Mouse (Mus musculus) gastrocnemius, postnatal 14 days (tissue): ENCODE data around the gene Abhd15. TPM values are rescaled to one million over a fixed set of nuclear protein-coding genes. Genes with fewer than 3 reads are reported as not detected.
"Not testable (repeated sequence)": the region's sequence is repeated elsewhere in the genome, so short reads cannot be mapped to it uniquely, and the experiment has no call there.

Source experiments
- DNase-seq: peaks from one replicate; pipeline ENCODE4 v3.0.0; 2021; ENCODE audit warnings: mixed read lengths
- intact Hi-C: fragments of 180-260 bp; cut with DNase I; formaldehyde crosslinking; loops from one replicate; pipeline ENCODE4 v1.15.1; 2025; ENCODE audit warnings: low total_unique reads
- total RNA-seq, 2 experiments: library from RNA; stranded (reverse); gene quantifications; 2 replicates each; pipeline ENCODE4 v1.2.3; 2021

Abhd15 gene
- total RNA-seq, 2 experiments from 2014 or later, result 0.45 to 0.53 TPM

DNA sequence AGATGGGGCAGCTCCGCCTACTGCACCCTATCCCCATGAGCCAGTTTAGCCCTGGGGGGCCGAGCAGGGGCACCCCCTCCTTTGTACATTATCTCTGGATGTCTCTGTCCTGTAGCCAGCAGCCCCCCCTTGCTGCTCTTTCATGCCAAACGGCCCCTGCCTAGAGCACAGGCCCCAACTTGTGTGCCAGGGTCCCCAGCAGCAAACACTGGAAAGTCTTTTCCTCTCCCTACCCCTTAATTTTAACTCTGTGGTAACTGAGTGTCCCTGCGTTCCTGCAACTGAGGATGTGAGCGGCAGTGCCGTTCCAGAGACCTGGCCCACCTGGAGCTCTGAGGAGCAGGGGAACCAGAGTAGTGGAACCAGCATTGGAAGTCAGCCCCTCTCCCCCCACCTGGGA, 8.0 kb upstream of the Abhd15 start:
- intact Hi-C loops, result loop anchor here (10.0 kb wide), 1 partner anchor 118 kb away; no protein-coding TSS in a partner anchor
- DNase-seq, result no peak

DNA sequence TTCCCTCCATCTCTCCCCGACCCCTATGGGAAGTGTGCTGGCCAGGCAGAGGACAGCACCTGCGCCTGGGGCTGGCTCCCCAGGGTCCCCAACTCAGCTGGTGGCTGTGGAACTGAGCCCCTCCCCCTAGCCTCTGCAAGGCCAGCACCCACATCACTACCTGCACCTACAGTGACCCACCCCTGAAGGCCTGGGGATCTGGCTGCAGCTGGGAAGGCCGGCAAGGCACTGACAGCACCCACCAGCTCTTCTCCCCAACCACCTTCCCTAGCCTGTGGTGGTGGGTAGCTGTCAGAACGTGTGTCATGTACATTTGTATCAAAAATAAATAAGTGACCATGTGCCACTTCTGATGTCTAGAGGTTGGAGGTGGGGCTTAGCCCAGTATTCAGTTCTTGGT, 7.5 kb upstream of the Abhd15 start:
- intact Hi-C loops, result loop anchor here (10.0 kb wide), 1 partner anchor 117 kb away; no protein-coding TSS in a partner anchor
- DNase-seq, result no peak

- peak; percentile 87 for DNase-seq
- intact Hi-C loops, result loop anchor here (10.0 kb wide), 1 partner anchor 116 kb away; no protein-coding TSS in a partner anchor
These were observed 6.6 kb upstream of the Abhd15 start for GRCm38 (mm10) chr11:77508068-77509021.

GRCm38 (mm10) chr11:77511336-77511735, 3.6 kb upstream of the Abhd15 start:
- DNase-seq, result no peak
- intact Hi-C loops, result no loop called here

DNA sequence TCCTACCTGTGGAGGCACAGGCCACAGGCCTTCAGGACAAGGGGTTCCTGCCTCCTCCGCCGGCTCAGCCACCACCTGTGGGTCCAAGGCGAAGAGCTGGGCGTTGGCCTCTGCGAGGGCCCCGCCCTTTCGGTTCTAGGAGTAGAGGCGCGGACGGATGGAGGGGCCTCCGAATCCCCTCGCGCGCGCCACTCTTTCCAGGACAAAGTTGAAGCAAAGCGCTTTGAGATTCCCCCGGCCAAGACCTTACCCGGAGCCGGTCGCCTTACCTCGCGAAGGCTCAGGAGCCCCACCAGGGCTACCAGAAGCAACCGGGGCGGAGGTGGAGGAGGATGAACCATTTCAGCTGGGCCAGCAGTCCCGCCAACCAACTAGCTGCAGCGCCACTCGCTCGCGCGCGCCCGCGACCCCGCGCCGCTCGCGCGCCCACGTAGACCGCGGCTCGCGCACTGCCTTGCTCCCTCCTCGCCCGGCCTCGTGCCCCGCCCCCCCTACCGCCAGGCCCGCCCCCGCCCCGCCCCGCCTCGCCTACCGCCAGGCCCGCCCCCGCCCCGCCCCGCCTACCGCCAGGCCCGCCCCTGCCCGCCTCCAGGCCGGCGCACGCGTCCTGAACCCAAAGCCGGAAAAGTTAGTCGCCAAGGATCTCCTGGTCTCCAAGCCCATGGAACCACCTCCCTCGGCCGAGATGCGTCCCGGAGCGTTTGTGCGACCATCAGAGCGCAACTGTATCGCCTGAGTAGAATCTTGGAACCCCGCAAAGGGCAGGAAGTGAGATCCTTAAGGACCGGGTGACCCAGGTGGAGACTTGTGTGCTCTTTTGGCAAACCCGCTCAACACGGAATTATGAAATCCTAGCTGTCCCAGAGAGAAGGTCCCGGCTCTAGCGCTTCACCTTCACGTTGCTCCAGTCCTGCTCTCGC, 1.8 kb upstream of the Abhd15 start:
- intact Hi-C loops, result no loop called here
- DNase-seq, result peak; percentile 89

DNA sequence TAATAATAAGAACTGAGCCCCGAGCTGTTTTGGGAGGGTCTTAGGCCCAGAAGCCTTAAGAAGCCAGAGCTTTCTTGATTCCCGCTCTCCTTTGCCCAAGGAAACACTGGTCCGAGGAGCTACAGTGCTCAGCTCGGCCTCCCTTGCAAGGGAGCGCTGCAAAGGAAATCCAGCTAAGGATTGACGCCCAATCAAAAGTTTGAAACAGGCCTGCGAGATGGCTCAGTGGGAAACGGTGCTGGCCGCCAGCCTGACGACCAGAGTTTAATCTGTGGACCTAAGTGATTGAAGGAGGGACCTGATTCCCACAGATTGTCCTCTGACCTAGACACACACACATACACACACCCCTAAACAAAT, 1.1 kb upstream of the Abhd15 start:
- no peak for DNase-seq
- intact Hi-C loops, result no loop called here

- intact Hi-C loops, result no loop called here
- DNase-seq, result no peak
These were observed 565 bp upstream of the Abhd15 start for GRCm38 (mm10) chr11:77514281-77514831.

DNA sequence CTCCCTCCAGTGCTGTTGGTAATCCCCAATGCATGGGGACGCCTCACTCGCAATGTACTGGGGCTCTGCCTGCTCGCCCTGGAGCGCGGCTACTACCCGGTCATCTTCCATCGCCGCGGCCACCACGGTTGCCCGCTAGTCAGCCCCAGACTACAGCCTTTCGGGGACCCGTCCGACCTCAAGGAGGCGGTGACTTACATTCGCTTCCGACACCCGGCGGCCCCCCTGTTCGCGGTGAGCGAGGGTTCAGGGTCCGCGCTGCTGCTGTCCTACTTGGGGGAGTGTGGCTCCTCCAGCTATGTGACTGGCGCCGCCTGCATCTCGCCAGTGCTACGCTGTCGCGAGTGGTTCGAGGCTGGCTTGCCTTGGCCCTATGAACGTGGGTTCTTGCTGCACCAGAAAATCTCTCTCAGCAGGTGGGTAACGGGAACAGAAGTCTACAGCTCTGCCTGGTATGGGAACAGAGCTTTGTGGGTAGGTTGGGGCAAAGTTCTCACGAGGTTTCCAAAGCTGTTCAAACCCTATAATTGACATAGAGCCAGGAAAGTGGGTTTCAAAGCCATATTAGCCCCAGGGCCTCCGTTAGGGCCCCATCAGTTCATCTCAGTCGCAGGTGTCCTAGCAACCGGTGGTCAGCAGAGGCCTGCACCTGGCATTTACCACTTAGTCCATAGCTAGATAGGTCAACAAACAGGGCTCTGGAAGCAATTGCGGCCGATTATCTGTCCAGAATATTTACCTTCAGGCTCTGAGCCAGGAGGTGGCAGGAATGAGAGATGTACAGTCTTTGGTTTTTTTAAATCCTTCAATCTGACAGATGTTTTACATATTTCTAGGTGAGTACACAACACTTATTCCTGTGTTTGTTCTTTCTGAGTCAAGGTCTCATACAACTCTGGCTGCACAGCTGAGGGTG, 974 bp downstream of the Abhd15 start, which contains the start of gene Trp53i13:
Gene Trp53i13, minus strand, starts transcription at position 344 of the 916 bp plus-strand sequence.
- intact Hi-C loops, result no loop called here
- no peak for DNase-seq

GRCm38 (mm10) chr11:77516553-77517425, 1.9 kb downstream of the Abhd15 start:
- DNase-seq, result no peak
- intact Hi-C loops, result no loop called here

DNA sequence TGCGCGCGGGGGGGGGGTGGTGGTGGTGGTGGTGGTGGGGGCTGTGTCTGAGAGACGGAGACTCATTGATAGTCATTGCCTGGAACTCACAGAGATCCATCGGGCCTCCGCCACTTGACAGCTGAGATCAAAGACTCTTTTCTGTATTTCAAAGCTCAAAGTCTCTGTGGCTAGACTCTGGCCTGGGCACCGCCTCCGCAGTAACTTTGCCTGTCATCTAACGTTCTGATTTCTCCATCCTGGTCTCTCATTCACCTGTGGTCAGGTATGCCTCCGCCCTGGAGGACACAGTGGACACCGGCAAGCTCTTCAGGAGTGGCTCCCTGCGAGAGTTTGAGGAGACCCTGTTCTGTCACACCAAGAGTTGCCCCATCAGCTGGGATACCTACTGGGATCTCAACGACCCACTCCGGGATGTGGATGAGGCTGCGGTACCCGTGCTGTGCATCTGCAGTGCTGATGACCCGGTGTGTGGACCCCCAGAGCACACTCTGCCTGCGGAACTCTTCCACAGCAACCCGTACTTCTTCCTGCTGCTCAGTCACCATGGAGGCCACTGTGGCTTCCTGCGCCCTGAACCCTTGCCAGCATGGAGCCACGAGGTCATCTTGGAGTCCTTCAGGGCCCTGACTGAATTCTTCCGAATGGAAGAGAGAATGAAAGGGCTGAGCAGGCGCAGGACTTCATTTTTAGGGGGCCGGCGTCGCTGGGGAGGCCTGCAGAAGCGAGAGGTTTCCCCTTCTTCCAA, 3.3 kb downstream of the Abhd15 start:
- intact Hi-C loops, result no loop called here
- DNase-seq, result no peak

GRCm38 (mm10) chr11:77519043-77519442, 4.1 kb downstream of the Abhd15 start, which contains the start of gene Gm10392:
TSS of gene Gm10392 (minus strand) at chr11:77519198.
- DNase-seq, result no peak

DNA sequence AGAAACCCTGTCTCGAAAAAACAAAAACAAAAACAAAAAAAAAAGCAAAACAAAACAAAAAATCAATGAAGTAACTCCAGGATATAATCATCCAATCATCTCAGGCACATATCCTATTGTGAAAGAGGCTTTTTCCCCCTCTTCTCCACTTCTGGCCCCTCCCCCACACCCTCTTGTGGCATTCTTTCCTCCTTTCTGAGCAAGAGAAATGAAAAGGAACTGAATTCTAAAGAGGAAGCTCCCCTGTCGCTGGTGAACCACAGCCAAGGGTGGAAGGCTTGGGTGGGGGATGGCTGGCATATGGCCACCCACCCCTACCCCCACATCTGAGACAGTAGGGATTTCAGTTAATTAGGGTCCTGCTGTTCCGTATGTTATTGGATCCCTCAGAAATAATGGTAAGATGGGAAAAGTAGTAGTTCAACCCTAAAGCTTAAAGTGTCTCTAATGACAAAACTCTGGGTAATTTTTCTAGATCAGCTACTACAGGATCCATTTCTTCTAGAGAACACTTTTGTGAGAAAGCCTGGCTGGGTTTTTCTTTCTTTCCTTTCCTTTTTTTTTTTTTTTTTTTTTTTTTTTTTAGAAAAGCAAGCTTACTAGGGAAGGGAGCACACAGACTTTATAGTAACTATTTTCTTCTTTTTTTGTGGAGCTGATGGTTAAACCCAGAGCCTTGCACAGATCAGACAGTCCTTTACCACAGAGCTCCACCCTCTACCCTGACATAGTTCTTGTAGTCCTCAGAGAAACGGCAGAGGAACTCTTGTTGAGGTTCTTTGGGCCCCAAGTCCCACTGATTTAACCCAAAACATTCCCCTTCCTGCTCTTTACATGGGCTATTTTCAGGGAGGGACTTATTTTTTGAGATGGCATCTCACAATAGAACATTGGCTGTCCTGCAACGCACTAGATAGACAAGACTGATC, 5.9 kb downstream of the Abhd15 start:
- intact Hi-C loops, result no loop called here
- peak; percentile 27 for DNase-seq

More at GRCm38 (mm10) chr11:77519043-77519442, 4.1 kb downstream of the Abhd15 start, which contains the start of gene Gm10392:
- intact Hi-C loops, result no loop called here

DNA sequence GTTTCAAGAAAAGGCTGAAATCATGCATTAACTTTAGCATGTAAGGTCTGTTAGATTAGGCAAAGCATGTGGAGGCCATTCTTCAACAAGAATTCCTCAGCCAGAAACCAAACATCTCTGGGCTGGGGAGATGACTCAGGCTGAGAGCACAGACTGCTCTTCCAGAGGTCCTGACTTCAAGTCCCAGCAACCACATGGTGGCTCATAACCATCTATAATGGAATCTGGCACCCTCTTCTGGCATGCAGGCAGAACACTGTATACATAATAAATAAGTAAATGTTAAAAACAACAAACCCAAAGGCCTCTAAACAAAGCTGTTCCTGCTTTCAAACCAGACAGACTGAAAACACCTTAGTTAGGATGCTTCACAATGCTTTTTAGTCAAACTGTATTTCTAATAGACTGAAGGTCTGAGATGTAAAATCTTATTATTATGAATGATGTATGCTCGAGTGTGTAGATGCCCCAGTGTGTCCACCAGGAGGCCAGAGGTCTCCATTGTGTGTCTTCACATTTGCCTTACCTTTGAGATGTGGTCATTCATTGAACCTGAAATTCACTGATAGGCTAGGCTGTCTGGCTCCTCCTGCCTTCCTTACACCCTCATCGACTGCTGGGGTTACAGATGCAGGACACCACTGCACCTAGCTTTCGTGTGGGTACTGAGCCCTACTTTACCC, 11.0 kb downstream of the Abhd15 start:
- intact Hi-C loops, result no loop called here
- no peak for DNase-seq

DNA sequence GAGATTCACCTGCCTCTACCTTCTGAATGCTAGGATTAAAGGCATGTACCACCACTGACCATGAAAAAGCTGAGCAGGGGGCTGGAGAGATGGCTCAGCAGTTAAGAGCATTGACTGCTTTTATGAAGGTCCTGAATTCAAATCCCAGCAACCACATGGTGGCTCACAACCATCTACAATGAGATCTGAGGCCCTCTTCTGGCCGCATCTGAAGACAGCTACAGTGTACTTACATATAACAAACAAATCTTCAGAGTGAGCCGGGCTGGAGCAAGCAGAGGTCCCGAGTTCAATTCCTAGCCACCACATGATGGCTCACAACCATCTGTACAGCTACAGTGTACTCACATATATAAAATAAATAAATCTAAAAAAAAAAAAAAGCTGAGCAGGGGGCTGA, 13.5 kb downstream of the Abhd15 start:
- intact Hi-C loops, result not testable (repeated sequence)

DNA sequence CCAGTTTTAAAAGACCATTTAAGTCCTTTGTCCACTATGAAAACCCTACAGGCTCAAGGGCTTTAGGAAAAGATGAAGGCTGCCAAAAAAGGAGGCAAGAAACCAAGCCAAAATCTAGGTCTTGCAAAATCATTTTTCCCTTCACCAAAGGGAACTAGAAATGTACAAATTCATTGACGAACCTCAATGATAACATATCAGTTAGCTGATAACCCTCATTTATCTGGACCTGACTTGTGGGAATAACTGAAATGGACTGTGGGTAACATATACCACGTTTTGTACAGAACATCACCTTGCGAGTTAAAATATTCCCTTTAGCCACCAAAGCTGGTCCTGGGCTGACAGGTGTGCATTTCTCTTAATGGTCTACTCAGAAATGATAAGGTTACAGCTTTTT, 14.7 kb downstream of the Abhd15 start:
- no peak for DNase-seq
- intact Hi-C loops, result no loop called here

More for the DNA sequence above, 13.5 kb downstream of the Abhd15 start:
- DNase-seq, result not testable (repeated sequence)
